Mouse (Mus musculus): ENCODE results near the gene Eif4b. TPM values are rescaled to one million over a fixed set of nuclear protein-coding genes. Genes with fewer than 3 reads are reported as not detected.

Eif4b gene
- total RNA-seq, 2 experiments from 2014 or later = 187 to 246 TPM

- intact Hi-C loops (cut with DNase I) = no loop called here
- Histone ChIP-seq H3K27ac (no peak overlapping the region), H3K4me3 (no peak overlapping the region)
- TF ChIP-seq CTCF (IDR thresholded peaks at IDR 0.05) = no peak
- DNase-seq = no peak
Measured at GRCm38 (mm10) chr15:102080429-102080828, 6.9 kb downstream of the Eif4b start.

GRCm38 (mm10) chr15:102082148-102082547 lies 8.6 kb downstream of the Eif4b start:
- intact Hi-C loops (cut with DNase I) = no loop called here
- no peak for TF ChIP-seq CTCF (IDR thresholded peaks at IDR 0.05)
- no peak for DNase-seq
- no peak overlapping the region for H3K4me3 ChIP-seq
- no peak overlapping the region for H3K27ac ChIP-seq

GRCm38 (mm10) chr15:102083028-102083427 lies 9.5 kb downstream of the Eif4b start:
- intact Hi-C loops (cut with DNase I) = no loop called here
- no peak for DNase-seq
- no peak for TF ChIP-seq CTCF (IDR thresholded peaks at IDR 0.05)
- H3K27ac ChIP-seq = no peak overlapping the region
- no peak overlapping the region for H3K4me3 ChIP-seq

GRCm38 (mm10) chr15:102089914-102090585 lies 16.5 kb downstream of the Eif4b start:
- H3K27ac ChIP-seq = no peak overlapping the region
- no peak for TF ChIP-seq CTCF (IDR thresholded peaks at IDR 0.05)
- peak; percentile 44 for DNase-seq
- no peak overlapping the region for H3K4me3 ChIP-seq
- intact Hi-C loops (cut with DNase I) = no loop called here

- Histone ChIP-seq H3K27ac (no peak overlapping the region), H3K4me3 (no peak overlapping the region)
- no peak for DNase-seq
- no peak for TF ChIP-seq CTCF (IDR thresholded peaks at IDR 0.05)
- intact Hi-C loops (cut with DNase I) = no loop called here
Measured at GRCm38 (mm10) chr15:102091063-102091679, 17.6 kb downstream of the Eif4b start.

- no peak for DNase-seq
- TF ChIP-seq CTCF (IDR thresholded peaks at IDR 0.05) = no peak
- Histone ChIP-seq H3K27ac (no peak overlapping the region), H3K4me3 (no peak overlapping the region)
- intact Hi-C loops (cut with DNase I) = no loop called here
Measured at GRCm38 (mm10) chr15:102091688-102092087, 18.1 kb downstream of the Eif4b start.

GRCm38 (mm10) chr15:102092222-102092621 lies 18.6 kb downstream of the Eif4b start:
- intact Hi-C loops (cut with DNase I) = no loop called here
- H3K27ac ChIP-seq = no peak overlapping the region
- no peak for TF ChIP-seq CTCF (IDR thresholded peaks at IDR 0.05)
- no peak for DNase-seq
- no peak overlapping the region for H3K4me3 ChIP-seq

- peak; percentile 31 for TF ChIP-seq CTCF (IDR thresholded peaks at IDR 0.05)
- no peak for DNase-seq
- Histone ChIP-seq H3K27ac (peak overlapping the region; percentile 46; the same call in 1 of the 2 replicates), H3K4me3 (no peak overlapping the region)
- intact Hi-C loops (cut with DNase I) = no loop called here
Measured at GRCm38 (mm10) chr15:102094157-102094556, 20.6 kb downstream of the Eif4b start.

- no peak for TF ChIP-seq CTCF (IDR thresholded peaks at IDR 0.05)
- DNase-seq = peak; percentile 53
- Histone ChIP-seq H3K4me3 (no peak overlapping the region), H3K27ac (peak overlapping the region; percentile 28; the same call in 1 of the 2 replicates)
- intact Hi-C loops (cut with DNase I) = no loop called here
Measured at GRCm38 (mm10) chr15:102094988-102095387, 21.4 kb downstream of the Eif4b start.

- intact Hi-C loops (cut with DNase I) = no loop called here
- DNase-seq = peak; percentile 65
- TF ChIP-seq CTCF (IDR thresholded peaks at IDR 0.05) = no peak
- H3K4me3 ChIP-seq = peak overlapping the region; percentile 87
- H3K27ac ChIP-seq = peak overlapping the region; percentile 96
Measured at GRCm38 (mm10) chr15:102097147-102097915, 23.8 kb downstream of the Eif4b start.

GRCm38 (mm10) chr15:102097991-102098555 lies 24.5 kb downstream of the Eif4b start:
- peak overlapping the region; percentile 96 for H3K27ac ChIP-seq
- intact Hi-C loops (cut with DNase I) = loop anchor here (2.0 kb wide), 1 partner anchor 21 kb away; no protein-coding TSS in a partner anchor
- no peak for TF ChIP-seq CTCF (IDR thresholded peaks at IDR 0.05)
- peak; percentile 67 for DNase-seq
- H3K4me3 ChIP-seq = peak overlapping the region; percentile 87

- Histone ChIP-seq H3K4me3 (peak overlapping the region; percentile 87), H3K27ac (peak overlapping the region; percentile 96)
- DNase-seq = peak; percentile 45
- intact Hi-C loops (cut with DNase I) = loop anchor here (2.0 kb wide), 1 partner anchor 22 kb away; no protein-coding TSS in a partner anchor
- no peak for TF ChIP-seq CTCF (IDR thresholded peaks at IDR 0.05)
Measured at GRCm38 (mm10) chr15:102099260-102099659, 25.7 kb downstream of the Eif4b start.

Data from gastrocnemius, adult 2 months (tissue).